Mouse (Mus musculus) kidney, embryonic 14.5 days (tissue): ENCODE data around the gene Hddc3. TPM values are rescaled to one million over a fixed set of nuclear protein-coding genes. Genes with fewer than 3 reads are reported as not detected.
"Not testable (repeated sequence)": the region's sequence is repeated elsewhere in the genome, so short reads cannot be mapped to it uniquely, and the experiment has no call there.

Experiments used
- ATAC-seq: fragments of 200-750 bp; cut with Nextera tagmentation; 2 replicates; pipeline ENCODE4 v1.8.0; 2017; ENCODE audit warnings: moderate number of reproducible peaks, mild to moderate bottlenecking, moderate TSS enrichment, moderate library complexity; ENCODE audit not compliant: low FRiP score, low TSS enrichment
- H3K27ac ChIP-seq: fragments of 300-500 bp; sonication (generic); 2 replicates; pipeline ENCODE4 v1.5.1; 2014; ENCODE audit warnings: low read depth, mild to moderate bottlenecking, low read length, moderate library complexity, mixed read lengths
- H3K27me3 ChIP-seq: fragments of 300-500 bp; sonication (generic); 2 replicates; pipeline ENCODE4 v1.6.1; 2014; ENCODE audit warnings: mild to moderate bottlenecking, low read length; ENCODE audit not compliant: control insufficient read depth, insufficient read depth
- H3K36me3 ChIP-seq: fragments of 300-500 bp; sonication (generic); 2 replicates; pipeline ENCODE4 v1.6.1; 2014; ENCODE audit warnings: low read length, mixed read lengths; ENCODE audit not compliant: control insufficient read depth, insufficient read depth
- H3K4me1 ChIP-seq: fragments of 300-500 bp; sonication (generic); 2 replicates; pipeline ENCODE4 v1.6.1; 2014; ENCODE audit warnings: low read length, mixed read lengths; ENCODE audit not compliant: control insufficient read depth, insufficient read depth
- H3K4me2 ChIP-seq: fragments of 300-500 bp; sonication (generic); replicated peaks from 2 replicates; pipeline ENCODE4 v1.6.1; 2014; ENCODE audit warnings: low read depth, mild to moderate bottlenecking, low read length
- H3K4me3 ChIP-seq: fragments of 300-500 bp; sonication (generic); 2 replicates; pipeline ENCODE4 v1.5.1; 2014; ENCODE audit warnings: mild to moderate bottlenecking, low read length
- H3K9ac ChIP-seq: fragments of 300-500 bp; sonication (generic); 2 replicates; pipeline ENCODE4 v1.6.1; 2014; ENCODE audit warnings: low read depth, mild to moderate bottlenecking, low read length, moderate library complexity
- H3K9me3 ChIP-seq: fragments of 300-500 bp; sonication (generic); 2 replicates; pipeline ENCODE4 v1.6.1; 2016; ENCODE audit warnings: low read length; ENCODE audit not compliant: control insufficient read depth
- WGBS: fragments of 180-500 bp; shearing (Covaris S2); extraction: QIAGEN DNeasy Blood & Tissue Kit; methylation state at CpG from one replicate; pipeline ENCODE4 v1.1.7; 2014; 5-methylcytosine and 5-hydroxymethylcytosine counted together
- polyA plus RNA-seq: library from polyadenylated mRNA; unstranded; fragments of >200 nt; fragmentation: Nextera tagmentation; extraction: Ambion mirVana; gene quantifications from 2 replicates; pipeline ENCODE4 v1.2.1, GENCODE M21; 2014

Gene Hddc3
- polyA plus RNA-seq, 1 experiment from 2014 or later: 19.9 TPM

DNA sequence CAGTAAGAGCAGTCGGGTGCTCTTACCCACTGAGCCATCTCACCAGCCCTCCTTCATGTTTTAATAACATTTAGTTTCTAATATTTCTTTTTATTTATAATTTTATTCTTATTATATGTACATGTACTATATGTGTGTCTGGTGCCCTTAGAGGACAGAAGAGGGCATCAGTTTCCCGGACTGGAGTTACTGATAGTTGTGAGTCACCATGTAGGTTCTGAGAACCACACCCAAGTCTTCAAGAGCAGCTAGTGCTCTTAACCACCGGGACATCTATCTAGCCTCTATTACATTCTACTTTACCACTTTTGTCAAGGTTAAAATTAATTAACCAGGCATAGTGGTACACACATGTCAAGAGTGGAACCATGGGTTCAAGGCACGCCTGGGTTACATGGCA lies 51.7 kb downstream of the Hddc3 start:
- Histone ChIP-seq H3K4me3 (no peak overlapping the region), H3K36me3 (peaks cover 73% of the 10 kb centered on the region), H3K4me1 (no peaks in the 10 kb centered on the region), H3K27me3 (no peaks in the 10 kb centered on the region), H3K9ac (no peak overlapping the region), H3K9me3 (no peaks in the 10 kb centered on the region), H3K27ac (no peak overlapping the region), H3K4me2 (no peak overlapping the region)
- no peak for ATAC-seq
- WGBS: 89% methylated on average over 4 of the region's 4 CpGs

DNA sequence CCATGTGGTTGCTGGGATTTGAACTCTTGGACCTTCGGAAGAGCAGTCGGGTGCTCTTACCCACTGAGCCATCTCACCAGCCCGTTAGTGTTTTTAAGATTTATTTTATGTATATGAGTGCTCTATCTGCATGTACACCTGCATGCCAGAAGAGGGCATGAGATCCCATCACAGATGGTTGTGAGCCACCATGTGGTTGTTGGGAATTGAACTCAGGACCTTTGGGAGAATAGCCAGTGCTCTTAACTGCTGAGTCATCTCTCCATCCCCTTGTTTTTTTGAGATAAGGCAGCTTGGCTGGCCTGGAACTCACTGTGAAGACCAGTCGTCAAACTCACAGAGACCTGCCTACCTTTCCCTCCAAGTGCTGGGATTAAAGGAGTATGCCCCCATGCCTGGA lies 53.5 kb downstream of the Hddc3 start:
- peaks cover 56% of the 10 kb centered on the region for H3K36me3 ChIP-seq
- not testable (repeated sequence) for H3K4me2 ChIP-seq

DNA sequence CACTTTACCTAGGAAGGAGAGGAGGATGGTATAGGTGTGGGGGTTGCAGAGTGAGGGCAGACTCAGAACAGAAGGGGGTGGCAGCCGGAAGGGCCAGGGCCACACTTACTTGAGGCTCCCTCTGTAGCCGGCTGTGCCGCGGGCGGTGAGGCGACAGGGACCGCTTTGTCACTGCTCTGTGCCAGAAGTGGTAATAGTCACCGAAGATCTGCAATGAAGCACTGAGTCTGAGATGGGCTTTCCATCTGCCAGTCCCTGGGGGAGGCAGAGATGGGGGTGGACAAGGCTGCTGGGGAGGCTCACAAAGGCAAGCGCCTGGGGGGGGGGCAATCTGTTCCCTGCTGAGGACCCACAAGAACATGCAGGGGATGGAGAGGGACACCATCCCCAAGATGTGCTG lies 55.1 kb downstream of the Hddc3 start:
- H3K9ac ChIP-seq: no peak overlapping the region
- H3K9me3 ChIP-seq: no peaks in the 10 kb centered on the region
- H3K4me1 ChIP-seq: peaks cover 13% of the 10 kb centered on the region; the same call in 1 of the 2 replicates
- no peak overlapping the region for H3K27ac ChIP-seq
- H3K4me2 ChIP-seq: no peak overlapping the region
- H3K27me3 ChIP-seq: no peaks in the 10 kb centered on the region
- H3K4me3 ChIP-seq: no peak overlapping the region
- 90% methylated on average over 9 of the region's 9 CpGs for WGBS
- ATAC-seq: no peak
- peaks cover 41% of the 10 kb centered on the region for H3K36me3 ChIP-seq

More for the DNA sequence above, 53.5 kb downstream of the Hddc3 start:
- H3K4me1 ChIP-seq: peaks cover 12% of the 10 kb centered on the region; the same call in 1 of the 2 replicates
- H3K9me3 ChIP-seq, ATAC-seq, H3K27me3 ChIP-seq, H3K4me3 ChIP-seq, H3K9ac ChIP-seq, H3K27ac ChIP-seq: not testable (repeated sequence)
- WGBS: 90% methylated on average over 4 of the region's 4 CpGs

DNA sequence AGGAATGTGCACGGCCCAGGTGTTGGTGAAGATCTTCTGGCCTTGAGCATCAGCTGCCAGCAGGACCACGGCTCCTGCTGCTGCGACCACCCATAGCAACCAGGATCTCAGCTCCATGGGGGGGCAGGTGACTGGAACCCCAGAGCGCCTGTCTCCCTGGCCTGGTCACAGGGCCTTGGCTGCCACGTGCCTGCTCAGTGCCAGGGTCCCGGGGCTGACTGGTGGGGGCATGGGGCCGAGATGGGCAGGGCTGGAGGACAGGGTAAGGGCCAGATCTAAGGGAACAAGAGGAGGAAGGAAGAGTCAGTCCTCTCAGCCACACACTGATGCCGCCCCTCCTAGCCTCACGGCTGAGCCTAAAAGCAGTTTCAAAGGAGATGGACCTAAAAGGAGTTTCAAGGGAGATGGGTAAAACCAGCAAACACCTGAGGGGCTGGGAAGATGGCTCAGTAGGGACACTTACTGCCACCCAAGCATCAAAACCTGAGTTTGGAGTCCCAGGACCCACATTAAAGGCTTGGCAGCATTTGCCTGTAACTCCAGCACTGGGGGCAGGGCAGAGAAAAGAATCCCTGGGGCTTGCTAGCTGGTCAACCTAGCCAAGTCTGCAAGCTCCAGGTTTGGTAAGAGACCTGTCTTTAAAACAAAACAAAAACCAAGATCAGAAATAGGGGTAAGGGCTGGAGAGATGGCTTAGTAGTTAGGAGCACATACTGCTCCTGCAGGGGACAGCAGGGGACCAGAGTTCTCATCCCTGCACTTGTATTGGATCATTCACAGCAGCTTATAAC lies 55.9 kb downstream of the Hddc3 start:
- Histone ChIP-seq H3K4me1 (peaks cover 16% of the 10 kb centered on the region; the same call in 1 of the 2 replicates), H3K4me3 (no peak overlapping the region), H3K36me3 (peaks cover 32% of the 10 kb centered on the region), H3K27ac (no peak overlapping the region), H3K4me2 (no peak overlapping the region), H3K27me3 (no peaks in the 10 kb centered on the region), H3K9me3 (no peaks in the 10 kb centered on the region), H3K9ac (no peak overlapping the region)
- WGBS: 84% methylated on average over 9 of the region's 9 CpGs
- ATAC-seq: no peak

DNA sequence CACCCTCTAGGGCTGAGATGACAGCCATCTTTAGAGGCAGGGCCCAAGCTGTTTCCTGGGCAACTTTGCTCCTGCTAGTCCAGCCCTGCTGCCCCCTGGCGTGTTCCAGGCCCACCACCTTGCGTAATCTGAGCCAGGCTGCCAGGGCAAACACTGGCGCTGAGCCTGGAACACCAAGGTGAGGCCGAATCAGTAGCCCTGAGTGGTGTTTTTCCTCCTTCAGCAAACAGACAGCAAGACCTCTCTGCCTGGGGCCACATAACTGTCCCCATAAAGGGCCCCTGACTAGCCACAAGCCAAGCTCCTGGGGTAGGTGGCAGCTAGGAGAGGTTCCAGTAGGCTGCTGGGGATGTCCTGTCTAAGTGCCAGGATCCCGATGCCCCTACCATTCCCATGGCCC lies 57.2 kb downstream of the Hddc3 start:
- Histone ChIP-seq H3K4me3 (no peak overlapping the region), H3K9me3 (no peaks in the 10 kb centered on the region), H3K4me2 (no peak overlapping the region; the same call in 1 of the 2 replicates), H3K27ac (no peak overlapping the region), H3K36me3 (peaks cover 25% of the 10 kb centered on the region), H3K9ac (no peak overlapping the region), H3K4me1 (peaks cover 16% of the 10 kb centered on the region; the same call in 1 of the 2 replicates), H3K27me3 (no peaks in the 10 kb centered on the region)
- WGBS: 41% methylated on average over 5 of the region's 5 CpGs
- ATAC-seq: no peak

Other genes starting within 250 kb of the Hddc3 start
- 549 and 658 TPM in 2 replicates for gene Idh2, start 227.7 kb upstream of the Hddc3 start, polyA plus RNA-seq
- gene Sema4b, start 156.3 kb upstream of the Hddc3 start, polyA plus RNA-seq: 13.0 and 19.9 TPM in 2 replicates
- 100 and 139 TPM in 2 replicates for gene Cib1, start 110.3 kb upstream of the Hddc3 start, polyA plus RNA-seq
- gene Gdpgp1, start 110.2 kb upstream of the Hddc3 start, polyA plus RNA-seq: 3.3 and 5.3 TPM in 2 replicates
- gene Ttll13, start 96.7 kb upstream of the Hddc3 start, polyA plus RNA-seq: 0.47 and 1.7 TPM in 2 replicates
- 44.8 and 49.7 TPM in 2 replicates for gene Ngrn, start 81.9 kb upstream of the Hddc3 start, polyA plus RNA-seq
- gene Vps33b, start 73.5 kb upstream of the Hddc3 start, polyA plus RNA-seq: 9.9 and 15.5 TPM in 2 replicates
- gene Prc1, start 48.7 kb upstream of the Hddc3 start, polyA plus RNA-seq: 140 and 158 TPM in 2 replicates
- 15.1 and 15.9 TPM in 2 replicates for gene Rccd1, start 18.6 kb upstream of the Hddc3 start, polyA plus RNA-seq
- gene Unc45a, start 2.1 kb upstream of the Hddc3 start, polyA plus RNA-seq: 17.8 and 27.8 TPM in 2 replicates
- 11.9 and 17.2 TPM in 2 replicates for gene Man2a2, start 28.3 kb downstream of the Hddc3 start, polyA plus RNA-seq
- gene Fes, start 44.8 kb downstream of the Hddc3 start, polyA plus RNA-seq: 10.7 and 11.4 TPM in 2 replicates
- 11.3 and 13.6 TPM in 2 replicates for gene Furin, start 62.3 kb downstream of the Hddc3 start, polyA plus RNA-seq
- 24.1 and 34.5 TPM in 2 replicates for gene Blm, start 192.0 kb downstream of the Hddc3 start, polyA plus RNA-seq